Comparison of ENCODE assay signal across 21 mouse cellular contexts in genomic region chr10:93267509-93267908, GRCm38 (mm10).
"Had no signal": no experiment of that assay in that cellular context is flagged by ENCODE, and none has a peak within 500 bp of the region (broad histone marks: within the 10 kb centered on the region; RNA-seq: fewer than 3 reads in every experiment).

No protein-coding gene starts in this region.

- DNase-seq: kidney, adult 8-10 months; kidney, postnatal 10 days; kidney, postnatal 36 days; layer of hippocampus, adult 9-11 months; left cerebral cortex, postnatal 4 days; liver, postnatal 0 days; lung, embryonic 14.5 days; retina, postnatal 1 day; right cerebral cortex, postnatal 25 days; spleen, adult 18-20 months; thymus, postnatal 25 days had no signal

- H3K36me3 ChIP-seq: midbrain, embryonic 13.5 days had no signal

- H3K4me3 ChIP-seq: kidney, embryonic 15.5 days; limb, embryonic 12.5 days; limb, embryonic 15.5 days; megakaryocyte, embryonic 14.5 days; midbrain, embryonic 10.5 days; midbrain, embryonic 13.5 days; myocyte; neural tube, embryonic 13.5 days; stomach, embryonic 15.5 days had no signal

- H3K27ac ChIP-seq: kidney, embryonic 15.5 days; limb, embryonic 12.5 days; limb, embryonic 15.5 days; liver, embryonic 14.5 days; midbrain, embryonic 10.5 days; midbrain, embryonic 13.5 days; neural tube, embryonic 13.5 days; stomach, embryonic 15.5 days had no signal
